Mouse (Mus musculus): ENCODE results near the gene Ehbp1l1. TPM values are rescaled to one million over a fixed set of nuclear protein-coding genes. Genes with fewer than 3 reads are reported as not detected.
A peak's percentile ranks its signal among the peaks of the same experiment; 100 is the strongest.

Gene Ehbp1l1
- total RNA-seq, 2 experiments from 2014 or later, result 176 to 668 TPM

DNA sequence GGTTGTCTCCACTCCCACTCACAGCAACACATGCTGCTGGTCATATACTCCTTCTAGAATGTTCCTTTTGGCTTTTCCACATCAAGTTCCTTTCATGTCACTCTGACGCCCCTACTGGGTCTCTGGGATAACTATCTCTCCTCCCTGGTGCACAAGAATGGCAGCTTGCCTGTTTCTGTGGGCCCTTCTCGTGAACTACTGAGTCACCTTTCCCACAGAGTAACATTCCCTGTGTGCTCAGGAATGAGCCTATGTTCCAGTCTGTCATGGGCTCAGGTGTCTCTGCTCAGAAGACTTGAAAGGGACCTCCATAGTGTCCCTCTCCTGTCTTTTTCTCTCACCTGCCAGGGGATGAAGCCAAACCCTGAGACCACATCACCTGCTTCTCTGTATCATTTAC is 13.3 kb upstream of the Ehbp1l1 start:
- ATAC-seq (replicated peaks; ENCODE audit: low FRiP score, poor library complexity, severe bottlenecking), result no peak

DNA sequence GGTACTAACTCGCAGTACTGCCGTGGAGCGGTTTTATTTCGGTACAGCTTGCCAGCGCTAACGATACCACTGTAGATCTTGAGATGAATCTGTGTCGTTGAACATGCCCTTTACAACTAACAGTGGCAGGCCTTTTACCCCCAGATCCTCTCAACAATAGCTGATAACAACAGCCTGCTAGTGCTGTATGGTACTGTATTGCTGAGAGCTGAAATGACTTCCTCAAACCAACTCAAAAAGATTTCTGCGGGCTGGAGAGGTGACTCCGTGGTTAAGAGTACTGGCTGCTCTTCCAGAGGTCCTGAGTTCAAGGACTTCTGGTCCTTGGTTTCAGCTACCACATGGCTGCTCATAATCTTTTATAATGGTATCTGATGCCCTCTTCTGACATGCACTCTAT is 8.2 kb upstream of the Ehbp1l1 start:
- ATAC-seq (replicated peaks; ENCODE audit: low FRiP score, poor library complexity, severe bottlenecking), result no peak

DNA sequence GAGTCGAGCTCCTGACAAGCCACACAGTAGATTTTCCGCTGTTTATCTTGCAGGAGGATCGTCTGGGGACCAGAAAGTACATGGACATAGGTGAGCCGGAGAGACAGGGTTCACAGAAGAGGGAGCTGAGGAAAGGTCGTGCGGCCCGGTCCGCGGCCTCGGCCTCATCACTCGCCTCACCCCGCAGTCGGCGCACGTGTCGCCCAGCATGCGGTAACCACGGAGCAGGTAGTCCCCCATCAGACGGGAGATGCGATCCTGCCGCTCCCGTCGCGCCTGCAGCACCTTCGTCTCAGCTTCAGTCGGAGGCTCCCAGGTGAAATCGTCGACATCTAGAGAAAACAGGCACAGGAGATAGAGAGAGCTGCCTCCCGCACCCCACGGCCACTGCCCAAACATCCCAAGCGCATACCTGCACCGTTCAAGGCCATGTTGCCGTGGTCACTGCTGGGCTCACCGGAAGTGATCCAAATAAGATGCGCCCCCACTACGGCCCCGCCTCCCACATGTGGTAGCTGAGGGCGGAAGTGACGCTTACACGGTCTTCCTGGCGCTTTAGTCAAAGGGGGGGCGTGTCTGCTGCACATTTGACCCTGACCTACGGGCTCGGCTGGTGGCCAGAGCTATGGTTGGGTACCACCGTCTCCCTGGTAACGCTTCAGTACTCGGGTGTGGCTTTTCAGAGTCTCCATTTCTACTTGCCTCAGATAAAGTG is 5.3 kb upstream of the Ehbp1l1 start:
- ATAC-seq (replicated peaks; ENCODE audit: low FRiP score, poor library complexity, severe bottlenecking), result peak; percentile 22

DNA sequence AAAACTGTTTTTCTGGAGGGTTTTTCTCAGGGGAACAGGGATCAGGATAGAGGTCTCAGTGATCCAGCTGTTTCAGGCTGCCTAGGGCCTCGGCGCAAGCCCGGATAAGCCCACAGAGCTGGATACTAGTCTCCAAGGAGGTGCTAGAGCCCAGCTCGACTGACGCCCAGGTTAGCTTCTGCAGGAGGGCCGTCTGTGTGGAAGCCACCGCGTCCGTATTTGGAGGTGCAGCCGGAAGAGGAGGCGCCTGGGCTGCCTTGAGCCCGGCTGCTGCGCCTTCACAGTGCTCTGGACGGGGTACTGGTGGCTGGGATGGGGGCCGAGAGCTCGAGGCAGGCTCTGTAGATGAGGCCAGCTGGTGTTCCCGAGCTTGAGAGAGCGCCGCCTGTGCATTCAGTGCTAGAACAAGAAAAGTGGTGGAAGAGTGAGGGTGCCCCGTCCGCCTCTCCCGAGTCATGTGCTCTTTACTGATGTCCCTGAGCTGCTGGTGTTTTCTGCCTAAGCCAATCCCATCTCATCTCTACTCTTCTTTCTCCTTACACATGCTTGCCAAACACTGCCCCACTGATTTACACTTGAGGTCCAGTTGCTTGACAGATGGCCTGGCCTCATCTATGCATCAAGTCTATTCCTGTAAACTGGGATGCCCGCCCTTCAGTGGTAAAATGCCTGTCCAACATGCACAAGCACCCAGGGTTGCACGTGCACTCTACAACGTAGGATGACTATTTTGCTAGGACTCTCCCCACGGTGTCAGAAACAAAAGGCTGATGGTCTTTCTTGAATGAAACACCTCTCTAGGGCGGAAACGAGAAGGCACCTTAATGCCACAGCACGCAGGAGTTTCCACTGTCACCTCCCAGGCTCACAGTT is 4.4 kb upstream of the Ehbp1l1 start:
- no peak for ATAC-seq (replicated peaks; ENCODE audit: low FRiP score, poor library complexity, severe bottlenecking)

DNA sequence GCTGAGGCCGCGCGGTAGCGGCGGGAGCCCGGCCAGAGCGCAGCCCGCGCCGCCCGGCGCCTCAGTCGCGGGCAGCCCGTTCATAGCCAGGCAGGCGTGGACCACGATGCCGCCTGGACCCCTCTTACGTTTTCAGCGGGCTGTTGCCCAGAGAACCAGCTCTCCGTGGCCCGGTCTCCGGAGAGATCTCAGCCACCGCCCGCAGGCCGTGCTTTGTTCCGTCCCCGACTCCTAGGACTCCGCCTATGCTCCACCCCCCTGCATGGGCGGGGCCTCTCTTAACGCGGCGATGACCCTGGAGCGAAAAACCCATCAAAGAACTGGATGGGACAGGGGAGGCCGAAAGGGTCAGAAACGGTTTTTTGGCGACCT is 3.3 kb upstream of the Ehbp1l1 start, which contains the start of gene Fam89b:
Gene Fam89b (minus strand): TSS at position 210 of the 372 bp plus-strand sequence.
- ATAC-seq (replicated peaks; ENCODE audit: low FRiP score, poor library complexity, severe bottlenecking), result peak; percentile 45

DNA sequence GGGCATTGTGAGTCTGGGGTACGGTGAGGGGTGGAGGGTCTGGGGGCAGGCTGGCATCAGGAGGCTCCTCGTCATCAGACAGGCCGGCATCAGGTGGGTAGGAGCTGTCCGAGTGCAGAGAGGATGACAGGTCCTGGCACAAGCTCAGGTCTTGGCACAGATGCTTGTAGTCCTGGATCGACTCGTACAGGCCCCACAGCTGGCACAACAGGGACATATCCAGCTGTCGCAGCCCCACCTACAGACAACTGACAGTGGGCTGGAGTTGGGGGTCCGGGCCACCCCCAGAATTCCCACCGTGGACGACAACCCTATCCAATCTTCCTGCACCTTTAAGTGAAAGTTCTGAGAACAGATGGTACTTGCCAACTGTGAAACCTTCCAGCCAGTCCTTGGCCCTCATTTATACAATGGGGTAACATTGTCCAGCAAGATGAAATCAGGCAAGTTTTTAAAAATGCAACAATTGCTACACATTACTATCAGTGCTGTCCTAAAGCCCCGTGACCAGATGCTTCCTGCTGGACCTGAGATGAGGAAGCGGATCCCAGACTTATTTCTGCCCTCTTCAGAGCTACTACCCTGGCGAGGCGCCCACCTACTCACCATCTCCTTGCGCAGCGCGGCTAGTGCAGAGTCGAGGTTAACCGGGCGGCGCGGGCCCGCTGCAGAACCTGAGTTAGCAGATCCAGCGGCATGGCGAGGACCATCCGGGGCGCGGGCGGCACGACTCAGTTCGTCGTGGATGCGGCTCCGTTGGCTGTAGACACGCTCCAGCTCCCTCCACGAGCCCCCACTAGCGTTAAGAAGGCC is 2.7 kb upstream of the Ehbp1l1 start:
- ATAC-seq (replicated peaks; ENCODE audit: low FRiP score, poor library complexity, severe bottlenecking), result no peak

DNA sequence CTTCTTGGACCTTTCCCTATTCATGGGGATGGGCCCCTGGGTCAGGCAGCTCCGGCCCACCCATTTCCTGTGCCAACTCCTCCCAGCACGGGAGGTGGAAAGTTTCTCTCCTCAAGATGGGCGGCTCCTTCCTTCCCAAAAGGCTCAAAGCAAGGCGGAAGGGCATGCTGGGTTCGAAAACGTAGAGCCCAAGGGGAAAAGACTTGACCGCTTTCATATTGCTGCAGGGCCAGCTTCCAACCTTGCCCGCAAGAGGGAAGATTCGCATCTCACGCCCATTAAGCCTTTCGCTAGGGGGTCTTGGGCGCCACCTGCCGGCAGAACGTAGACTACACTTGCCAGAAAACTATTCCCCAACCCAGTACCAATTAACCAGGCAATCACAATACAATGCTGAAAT is 1.6 kb upstream of the Ehbp1l1 start:
- ATAC-seq (replicated peaks; ENCODE audit: low FRiP score, poor library complexity, severe bottlenecking), result peak; percentile 17

DNA sequence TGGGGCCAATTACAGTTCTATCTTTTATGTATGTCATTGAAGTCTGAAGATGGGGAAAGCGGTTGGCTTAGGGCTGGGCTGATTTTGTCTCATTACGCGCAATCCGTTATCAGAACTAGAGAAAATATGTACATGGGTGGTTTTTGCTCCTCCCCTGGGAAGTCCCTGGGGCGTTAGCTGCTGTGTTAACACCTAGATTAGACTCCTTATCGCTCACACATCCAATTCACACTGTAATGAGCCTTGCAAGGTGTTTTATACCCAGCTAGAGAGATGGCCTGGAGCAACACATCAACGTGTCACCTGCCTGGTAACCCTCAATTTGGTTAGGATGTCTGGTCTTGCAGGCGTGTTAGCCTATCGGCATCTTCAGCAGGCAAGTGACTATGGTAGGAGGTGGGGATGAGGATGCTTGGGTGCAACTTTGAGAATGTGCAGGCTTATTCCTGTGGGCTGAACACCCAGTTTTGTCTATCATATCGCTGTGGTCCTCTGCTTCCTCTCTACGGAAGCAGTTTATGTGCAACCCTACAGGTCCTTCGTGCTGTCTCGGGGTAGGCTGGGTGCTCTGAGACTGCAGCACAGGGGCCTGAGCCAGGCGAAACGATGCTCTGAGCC is 953 bp upstream of the Ehbp1l1 start:
- peak; percentile 39 for ATAC-seq (replicated peaks; ENCODE audit: low FRiP score, poor library complexity, severe bottlenecking)

DNA sequence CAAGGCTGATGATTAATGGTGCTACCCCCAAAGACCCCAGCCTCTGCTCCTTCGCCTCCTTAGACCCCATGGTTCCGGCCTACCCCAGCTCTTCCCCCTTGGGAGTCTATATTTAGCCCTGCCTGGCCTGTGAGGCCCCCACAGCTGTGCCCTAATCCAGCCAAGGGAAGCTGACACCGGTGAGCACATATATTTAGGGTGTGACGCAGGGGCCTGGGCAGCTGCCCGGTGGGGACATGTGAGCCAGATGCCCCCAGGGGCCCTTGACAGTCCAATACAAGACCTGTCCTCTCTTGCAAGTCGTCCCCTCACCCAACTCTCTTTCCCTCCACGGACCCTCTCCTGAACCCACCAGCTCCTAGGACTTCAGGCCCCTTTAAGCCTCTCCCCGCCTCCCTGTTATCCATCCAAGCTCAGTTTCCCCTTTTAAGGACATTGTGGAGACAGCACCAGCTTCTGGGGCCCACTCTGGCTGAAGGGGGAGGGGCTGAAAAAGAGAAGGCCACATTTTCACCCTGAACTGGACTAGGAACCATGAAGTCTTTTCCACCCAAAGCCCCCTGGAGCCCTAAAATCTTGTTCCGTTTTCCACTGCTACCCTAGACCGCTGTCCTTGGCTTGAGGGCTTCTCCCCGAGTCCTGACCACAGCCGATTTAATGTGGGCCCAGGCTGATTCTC is 949 bp downstream of the Ehbp1l1 start:
- ATAC-seq (replicated peaks; ENCODE audit: low FRiP score, poor library complexity, severe bottlenecking), result no peak

DNA sequence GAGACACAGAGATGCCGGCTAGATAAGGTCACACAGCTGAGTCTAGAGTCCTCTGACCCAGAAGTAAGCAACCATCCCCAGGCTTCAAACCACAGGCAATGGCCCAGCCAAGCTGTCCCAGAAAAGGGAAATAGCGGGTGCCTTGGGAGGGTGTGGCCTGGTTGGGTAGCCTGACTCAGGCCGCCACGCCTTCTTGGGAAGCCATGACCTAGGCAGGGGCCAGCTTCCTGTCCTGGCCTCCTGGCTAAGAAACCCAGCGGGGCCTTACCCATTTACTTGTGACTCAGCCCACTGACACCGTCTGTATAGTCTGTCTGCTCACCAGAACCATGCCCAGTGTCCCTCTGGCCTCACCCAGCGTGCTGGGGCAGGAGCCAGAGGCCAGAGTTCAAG is 1.6 kb downstream of the Ehbp1l1 start:
- peak; percentile 45 for ATAC-seq (replicated peaks; ENCODE audit: low FRiP score, poor library complexity, severe bottlenecking)

DNA sequence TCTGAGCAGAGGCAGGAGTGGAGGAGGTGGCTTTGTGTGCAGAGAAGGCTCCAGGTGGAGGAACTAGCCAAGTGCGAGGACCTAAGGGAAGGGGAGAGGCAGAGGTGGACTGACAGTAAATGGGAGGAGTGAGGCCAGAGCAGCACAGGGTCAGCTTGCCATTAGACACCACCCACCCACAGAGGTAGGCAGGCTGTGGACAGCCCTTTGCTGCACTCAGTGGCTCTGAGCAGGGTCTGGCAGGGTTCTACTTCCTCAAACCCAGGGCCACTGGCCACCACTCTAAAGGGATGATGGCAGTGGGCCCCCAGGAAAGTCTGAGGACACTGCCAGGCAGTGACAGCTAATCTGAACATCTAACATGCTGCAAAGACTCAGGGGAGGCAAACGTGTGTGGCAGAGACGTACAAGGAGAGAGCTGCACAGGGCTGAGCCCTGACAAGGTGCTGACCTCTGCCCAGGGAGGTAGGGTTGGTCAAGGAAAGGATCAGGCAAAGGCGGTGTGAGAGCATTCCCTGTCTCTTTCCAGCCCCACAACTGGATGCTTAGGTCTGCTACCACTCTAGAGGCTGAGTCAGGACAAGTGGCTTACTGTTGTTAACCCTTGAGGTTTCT is 2.1 kb downstream of the Ehbp1l1 start:
- no peak for ATAC-seq (replicated peaks; ENCODE audit: low FRiP score, poor library complexity, severe bottlenecking)

DNA sequence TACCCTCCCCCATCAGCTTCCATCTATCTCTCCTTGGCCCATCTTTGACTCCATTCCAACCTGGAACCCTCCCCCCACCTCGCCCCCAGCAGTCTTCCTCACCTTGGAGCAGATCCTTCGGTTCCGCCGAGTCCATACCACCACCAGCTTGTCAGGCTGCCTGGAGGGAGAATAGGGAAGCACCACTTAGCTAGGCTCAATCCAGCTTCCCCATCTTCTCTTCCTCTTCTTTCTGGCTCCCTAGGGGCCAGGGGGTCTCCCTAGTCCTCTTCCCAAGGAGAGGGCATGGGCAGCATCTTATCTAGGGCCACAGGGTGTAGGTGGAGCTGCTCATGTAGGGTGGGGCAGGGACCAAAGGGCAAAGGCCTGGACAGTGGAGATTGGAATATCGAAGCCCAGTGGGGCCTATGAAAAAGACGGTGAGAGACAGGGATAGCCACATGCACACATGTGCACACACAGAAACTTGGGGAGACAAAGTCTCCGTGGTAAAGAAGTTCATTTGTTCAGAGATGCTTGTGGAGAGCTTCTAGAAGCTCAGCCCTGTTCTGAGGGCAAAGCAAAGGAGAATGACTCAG is 3.2 kb downstream of the Ehbp1l1 start:
- ATAC-seq (replicated peaks; ENCODE audit: low FRiP score, poor library complexity, severe bottlenecking), result peak; percentile 48

DNA sequence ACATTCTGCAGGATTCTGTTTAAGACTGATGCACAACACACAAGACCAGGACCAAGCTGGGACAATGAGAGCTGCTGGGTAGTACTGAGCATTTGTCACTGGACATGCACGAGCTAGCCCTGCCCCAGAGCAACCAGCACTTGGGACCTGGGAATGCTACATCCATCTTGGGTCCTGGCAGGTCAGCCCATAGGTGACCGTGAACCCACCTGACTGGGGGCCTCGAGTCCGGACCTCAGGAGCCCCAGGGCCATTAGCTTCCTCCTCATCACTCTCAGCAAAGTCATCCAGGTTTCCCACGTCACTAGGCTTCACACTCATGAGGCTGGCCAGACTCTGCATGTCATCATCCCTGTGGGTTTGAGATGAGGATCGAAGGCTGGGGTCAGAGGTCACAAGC is 4.9 kb downstream of the Ehbp1l1 start:
- ATAC-seq (replicated peaks; ENCODE audit: low FRiP score, poor library complexity, severe bottlenecking), result no peak

DNA sequence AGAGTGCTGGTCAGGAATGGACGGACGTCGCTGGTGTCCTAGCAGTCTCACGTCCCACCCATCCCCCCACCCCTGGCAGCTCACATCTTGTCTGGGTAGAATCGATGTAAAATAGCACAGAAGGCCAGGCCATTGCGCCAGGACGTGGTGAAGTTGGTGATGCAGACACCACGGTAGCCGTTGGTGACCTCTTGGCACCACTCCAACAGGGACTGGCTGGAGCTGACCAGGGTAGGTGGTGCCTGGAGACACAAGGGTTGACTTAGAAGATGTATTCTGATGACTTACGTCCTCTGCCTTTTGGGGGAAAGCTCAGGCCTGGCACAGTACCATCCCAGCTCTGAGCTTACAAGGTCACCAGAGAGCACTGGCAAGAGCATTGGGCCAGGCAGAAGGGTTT is 9.2 kb downstream of the Ehbp1l1 start:
- ATAC-seq (replicated peaks; ENCODE audit: low FRiP score, poor library complexity, severe bottlenecking), result no peak

DNA sequence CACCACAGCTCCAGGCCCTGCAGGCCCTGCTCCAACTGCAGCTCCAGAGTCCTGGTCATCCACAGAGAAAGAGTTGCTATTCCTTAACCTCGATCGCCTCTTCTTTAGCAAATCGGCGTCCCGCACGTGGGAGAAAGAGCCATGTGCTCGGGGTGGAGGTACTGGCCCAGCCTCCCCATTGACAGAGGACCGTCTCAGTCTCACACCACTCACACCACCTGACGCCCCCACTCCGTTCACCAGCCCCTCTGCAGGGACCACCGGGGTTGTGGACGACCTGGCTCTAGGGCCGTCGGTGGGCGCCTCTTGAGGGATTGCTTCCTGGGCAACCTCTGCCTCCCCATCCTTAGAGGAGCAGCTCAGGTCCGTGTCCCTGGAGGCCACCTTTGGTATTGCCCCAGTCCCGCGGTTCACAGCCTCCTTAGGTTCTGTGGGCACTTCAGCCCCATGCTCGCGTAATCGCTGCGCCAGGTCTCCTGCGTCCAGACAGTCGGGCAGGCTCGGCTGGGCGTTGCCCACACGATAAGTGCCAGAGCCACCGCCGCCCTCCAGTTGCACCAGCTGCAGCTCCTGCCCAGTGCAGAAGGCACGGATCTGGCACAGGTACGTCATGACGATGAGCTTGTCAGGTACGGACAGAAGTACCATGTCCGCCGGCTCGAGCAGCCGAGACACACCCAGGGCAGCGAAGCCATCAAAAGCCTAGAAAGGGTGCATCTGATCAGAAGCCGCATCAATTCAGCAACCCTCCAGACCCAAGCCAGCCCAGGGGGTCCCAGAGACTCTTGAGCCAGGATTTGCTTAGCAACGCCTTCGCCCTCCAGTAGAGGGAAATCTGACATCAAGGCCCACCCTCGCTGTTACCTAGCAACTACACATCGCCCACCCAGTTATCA is 10.1 kb downstream of the Ehbp1l1 start:
- peak; percentile 81 for ATAC-seq (replicated peaks; ENCODE audit: low FRiP score, poor library complexity, severe bottlenecking)

DNA sequence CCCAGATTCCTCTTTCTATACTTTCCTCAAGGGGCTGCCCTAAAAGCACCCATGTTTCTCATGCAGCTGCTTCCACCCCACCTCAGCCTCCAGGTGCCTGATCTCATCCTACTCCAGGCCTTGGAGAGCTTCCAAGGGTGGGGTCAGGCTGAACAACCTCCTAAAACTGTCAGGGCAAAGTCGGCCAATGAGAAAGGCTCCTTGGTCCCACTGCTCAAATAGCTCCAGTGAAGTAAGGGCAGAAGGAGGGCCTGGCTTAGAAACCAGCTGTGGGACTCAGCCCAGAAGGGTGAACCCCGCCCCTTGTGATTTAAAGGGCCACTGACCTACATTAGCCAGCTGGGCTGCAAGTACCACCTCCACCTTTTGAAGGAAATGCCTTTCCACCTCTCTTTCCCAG is 12.4 kb downstream of the Ehbp1l1 start:
- ATAC-seq (replicated peaks; ENCODE audit: low FRiP score, poor library complexity, severe bottlenecking), result peak; percentile 51

DNA sequence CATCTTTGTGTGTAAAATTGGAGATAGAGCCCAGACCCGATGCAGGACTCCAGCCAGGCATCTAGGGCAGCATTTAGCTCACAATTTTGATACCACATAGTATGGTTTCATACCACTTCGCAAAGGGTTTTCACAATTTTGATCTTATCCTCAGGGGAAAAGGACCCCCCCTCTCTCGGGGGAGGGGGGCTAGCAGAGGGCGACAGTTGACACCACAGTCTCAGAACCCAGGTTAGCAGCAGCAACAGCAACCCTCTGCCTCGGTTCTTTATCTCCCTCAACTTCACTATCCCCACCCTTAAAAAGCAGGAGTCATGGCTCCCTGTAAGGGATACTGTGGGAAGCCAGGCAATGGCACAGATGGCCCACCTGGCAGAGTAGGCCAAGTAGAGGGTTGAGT is 12.9 kb downstream of the Ehbp1l1 start:
- no peak for ATAC-seq (replicated peaks; ENCODE audit: low FRiP score, poor library complexity, severe bottlenecking)

All from erythroid progenitor cell, adult 5-6 weeks (primary cell).